Mouse (Mus musculus): ENCODE measurements around the gene Crip1.

Gene Crip1

DNA sequence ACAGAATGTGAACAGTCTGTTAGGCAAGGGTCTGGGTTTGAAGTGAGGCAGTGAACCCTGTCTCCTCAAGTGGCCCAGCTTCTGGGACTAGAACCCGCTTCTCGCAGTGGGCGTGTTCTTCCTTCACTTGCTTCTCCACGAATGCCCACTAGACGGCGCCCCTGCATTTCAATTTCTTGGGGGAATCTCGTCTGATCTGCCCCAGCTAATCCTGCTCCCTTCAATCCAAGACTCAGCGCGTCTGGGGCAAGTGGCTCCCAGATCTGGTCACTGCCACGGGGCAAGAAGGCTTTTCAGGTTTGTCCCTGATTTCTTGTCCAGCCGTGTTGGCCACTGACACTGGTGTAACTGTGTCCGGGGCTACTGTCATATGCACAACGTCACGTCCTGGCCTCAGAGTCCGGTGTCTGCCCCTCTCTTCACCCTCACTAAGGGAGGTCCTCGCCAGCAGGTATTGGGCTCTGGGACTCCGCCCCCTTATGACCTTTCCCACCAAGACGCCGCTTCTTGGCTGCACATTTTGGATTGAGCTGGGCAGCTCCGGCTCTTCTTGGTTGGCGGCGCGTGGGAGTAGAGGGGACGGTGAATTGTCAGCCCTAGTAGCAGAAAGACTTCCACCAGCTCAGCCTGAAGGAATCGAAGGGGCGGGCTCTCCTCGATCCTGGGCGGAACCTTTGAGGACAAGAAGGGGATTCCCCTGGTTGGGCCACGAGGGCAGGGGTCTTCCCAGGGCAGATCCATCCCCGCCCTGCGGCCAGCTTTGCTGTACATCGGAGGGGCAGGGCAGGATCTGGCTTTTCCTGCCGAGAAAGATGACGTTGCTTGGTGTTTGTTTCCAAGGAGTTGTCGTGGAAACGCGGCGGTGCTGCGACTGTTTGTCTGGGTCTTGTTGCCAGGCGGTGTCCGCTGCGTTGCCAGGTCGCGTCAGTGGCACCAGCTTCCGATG, at the start of gene Crip1:
TSS of gene Crip1 (plus strand) at position 205 of the 946 bp plus-strand sequence.
- peak; percentile 91 to 92 for DNase-seq

DNA sequence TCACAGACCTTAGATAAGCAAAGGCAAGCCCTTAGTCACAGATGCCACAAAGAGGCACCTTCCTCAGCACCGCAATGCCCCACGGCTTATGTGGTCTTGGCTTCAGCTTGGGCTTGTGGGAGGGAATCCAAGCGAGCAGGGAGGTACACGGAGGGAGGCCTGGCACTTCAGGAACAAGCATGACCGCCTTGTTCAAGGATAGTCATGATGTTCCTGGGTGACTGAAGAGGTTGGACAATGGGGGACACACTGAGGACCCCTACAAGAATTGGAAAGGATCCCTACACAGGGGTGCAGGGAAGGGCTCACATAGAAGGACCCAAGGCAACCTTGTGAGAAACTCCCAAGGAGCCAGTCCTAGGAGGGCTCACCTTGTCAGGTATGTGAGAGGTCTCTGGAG, 49.1 kb upstream of the Crip1 start:
- no peak for DNase-seq

GRCm38 (mm10) chr12:113097749-113098281, 48.3 kb upstream of the Crip1 start, which contains the start of gene Mta1:
Gene Mta1, plus strand, starts transcription at chr12:113098278.
- peak; percentile 65 to 77 for DNase-seq

DNA sequence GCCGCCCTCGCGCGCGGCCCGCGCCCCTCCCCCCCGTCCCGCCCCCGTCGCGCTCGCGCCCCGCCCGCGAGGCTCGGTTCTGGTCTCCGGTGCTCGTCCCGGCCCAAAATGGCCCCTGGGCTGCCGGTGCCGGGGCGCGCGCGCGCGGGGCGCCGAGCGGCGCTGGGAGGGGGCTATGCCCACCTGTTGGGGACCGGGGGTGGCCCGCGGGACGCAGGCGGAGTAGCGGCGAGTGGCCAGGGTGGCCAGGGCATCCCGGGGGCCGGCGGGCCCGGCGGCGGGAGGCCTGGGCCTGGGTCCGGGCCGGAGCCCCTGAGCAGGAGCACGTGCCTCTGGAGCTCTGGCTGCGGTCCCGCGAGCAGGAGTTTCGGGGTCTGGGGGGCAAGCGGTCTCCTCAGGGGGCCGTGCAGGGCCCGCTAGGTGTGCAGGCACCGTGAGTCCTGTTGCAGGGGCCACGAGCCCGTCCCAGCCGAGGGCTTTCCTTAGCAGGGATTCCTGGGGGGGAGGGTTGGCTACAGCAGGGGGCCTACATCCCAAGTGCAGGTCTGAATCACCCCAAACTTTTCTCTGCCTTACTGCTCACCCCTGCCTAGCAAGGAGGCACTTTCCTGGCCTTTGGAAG, 47.5 kb upstream of the Crip1 start:
- peak; percentile 40 to 53 for DNase-seq

DNA sequence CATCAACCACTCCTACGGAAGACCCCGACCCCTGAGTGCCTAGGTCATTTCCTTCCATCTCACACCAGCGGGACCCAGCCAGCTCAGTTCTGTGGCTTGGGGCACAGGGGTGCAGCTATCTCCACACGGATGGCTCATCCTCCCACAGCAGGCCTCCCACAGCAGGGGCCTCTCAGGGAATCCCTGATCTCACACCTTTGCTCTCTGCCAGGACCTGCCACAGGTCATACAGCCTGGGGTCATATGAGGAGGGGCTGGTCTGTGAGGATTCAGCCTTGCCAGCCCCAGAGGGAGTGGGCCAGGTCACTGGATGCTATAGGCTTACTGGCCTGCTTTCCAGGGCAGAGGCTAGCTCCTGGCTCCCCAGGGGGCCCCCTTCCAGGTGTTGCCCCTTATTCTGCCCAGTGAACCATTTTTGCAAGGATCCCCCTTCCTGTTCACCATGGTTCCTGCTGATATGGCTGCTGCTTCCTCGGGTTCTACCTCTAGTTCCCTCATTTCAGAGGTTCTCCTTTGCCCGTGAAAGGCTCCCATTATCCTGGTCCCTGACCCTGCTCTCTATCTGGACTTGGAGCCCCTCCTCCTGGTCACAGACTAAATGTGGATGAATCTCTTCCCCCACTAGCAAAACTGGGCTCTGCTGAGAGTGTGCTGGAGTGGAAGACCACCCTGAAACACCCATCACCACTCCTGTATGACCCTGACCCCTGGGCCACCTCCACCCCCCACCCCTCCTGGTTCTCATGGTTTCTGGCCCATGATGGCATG, 46.5 kb upstream of the Crip1 start:
- no peak for DNase-seq

- no peak for DNase-seq
Observed at GRCm38 (mm10) chr12:113100448-113101076, 45.6 kb upstream of the Crip1 start.

GRCm38 (mm10) chr12:113101251-113101960, 44.7 kb upstream of the Crip1 start:
- DNase-seq, result no peak

- DNase-seq, result peak; percentile 74 to 82
Observed at GRCm38 (mm10) chr12:113102461-113102860, 43.7 kb upstream of the Crip1 start.

DNA sequence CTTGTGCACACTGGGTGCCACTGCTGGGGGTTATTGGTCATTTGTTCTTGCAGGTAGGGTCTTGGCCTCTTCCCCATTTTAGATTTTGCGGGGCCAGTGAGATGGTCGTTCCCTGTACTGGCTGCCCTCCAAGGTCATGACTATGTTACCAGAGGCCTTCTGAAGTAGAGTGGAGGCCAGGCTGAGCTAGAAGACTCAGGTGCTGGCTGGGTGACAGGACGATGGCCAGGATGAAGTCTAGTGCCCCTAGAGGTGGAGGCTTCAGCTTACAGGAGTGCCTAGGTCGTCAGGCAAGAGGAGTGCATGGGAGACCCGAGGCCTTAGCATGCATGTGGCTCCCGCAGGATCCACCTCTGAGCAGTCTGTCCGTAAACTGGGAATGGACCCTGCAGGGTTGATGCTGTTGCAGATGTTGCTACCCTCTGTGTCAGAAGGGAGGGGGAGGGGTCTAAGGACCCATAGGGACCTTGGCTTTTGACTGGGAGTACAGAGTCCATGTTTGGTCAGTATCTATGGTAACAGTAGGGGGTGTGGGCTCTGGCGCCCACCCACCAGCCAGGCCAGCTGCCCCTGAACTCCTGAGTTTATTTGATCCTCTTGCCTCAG, 42.2 kb upstream of the Crip1 start:
- peak; percentile 28 to 40 for DNase-seq

GRCm38 (mm10) chr12:113106386-113106785, 39.7 kb upstream of the Crip1 start:
- no peak for DNase-seq

DNA sequence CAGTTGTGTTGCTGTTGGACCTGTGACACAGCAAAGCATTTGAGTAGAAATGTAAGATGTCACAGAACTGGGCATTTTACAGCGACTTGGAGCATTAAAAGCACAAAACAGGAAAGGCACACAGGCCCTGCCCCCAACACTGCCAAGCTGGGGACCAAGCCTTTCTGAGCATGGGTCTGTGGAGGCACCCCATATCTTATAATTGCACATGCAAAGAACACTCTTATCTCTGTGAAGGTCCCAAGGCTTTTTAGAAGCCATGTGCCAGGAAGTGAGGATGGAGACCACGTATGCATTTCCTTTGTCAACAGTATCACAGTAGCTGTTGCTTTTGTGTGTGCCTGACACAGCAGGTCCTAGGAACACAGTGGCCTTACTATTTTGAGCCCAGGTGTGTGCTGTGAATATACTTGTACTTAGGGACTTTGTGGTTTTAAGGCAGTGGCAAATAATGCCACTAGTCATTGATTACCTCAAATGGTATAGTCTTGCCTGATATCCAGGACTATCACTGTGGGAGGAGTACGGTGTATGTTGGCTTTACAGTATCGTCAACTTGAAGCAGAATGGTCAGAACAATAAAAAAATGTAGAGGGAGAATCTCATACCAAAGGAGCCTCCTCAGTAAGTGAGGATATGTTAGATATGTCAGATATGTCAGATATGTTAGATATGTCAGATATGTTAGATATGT, 38.5 kb upstream of the Crip1 start:
- no peak for DNase-seq

DNA sequence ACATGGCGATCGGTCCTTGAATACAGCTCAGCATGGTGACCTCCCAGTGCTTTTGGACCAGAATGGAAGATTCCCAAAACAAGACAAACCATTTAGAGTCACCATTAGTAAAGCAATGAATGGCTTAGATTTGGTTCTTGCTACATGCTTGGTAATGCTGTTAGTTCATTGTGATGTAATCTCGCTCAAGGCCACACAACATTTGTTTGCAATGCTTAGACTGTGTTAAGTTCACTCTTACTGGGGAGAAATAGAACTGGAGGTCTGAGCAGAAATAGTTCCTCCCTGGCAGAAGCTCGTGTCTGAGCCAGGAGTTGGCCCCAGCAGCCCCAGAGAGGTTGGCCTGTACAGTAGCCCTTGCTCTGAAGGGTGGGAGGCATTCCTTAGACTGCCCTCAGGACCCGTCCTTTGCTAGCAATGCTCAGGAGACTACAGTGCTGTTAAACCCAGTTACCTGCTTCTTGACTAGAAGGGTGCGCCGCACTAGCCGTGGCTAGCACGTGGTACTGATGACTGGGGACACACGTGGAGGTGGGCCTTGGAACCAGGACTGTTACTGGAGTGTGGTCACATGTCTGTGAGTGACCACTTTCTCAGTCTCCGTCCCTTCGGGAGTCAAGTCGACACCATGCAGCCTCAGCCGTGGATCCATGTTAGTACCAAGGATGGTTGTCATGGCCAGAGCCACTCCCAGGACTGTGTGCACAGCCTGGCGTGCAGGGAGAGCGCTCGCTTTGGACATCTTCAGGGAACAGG, 37.4 kb upstream of the Crip1 start:
- DNase-seq, result no peak

- DNase-seq, result no peak
Observed at GRCm38 (mm10) chr12:113109801-113110200, 36.3 kb upstream of the Crip1 start.

DNA sequence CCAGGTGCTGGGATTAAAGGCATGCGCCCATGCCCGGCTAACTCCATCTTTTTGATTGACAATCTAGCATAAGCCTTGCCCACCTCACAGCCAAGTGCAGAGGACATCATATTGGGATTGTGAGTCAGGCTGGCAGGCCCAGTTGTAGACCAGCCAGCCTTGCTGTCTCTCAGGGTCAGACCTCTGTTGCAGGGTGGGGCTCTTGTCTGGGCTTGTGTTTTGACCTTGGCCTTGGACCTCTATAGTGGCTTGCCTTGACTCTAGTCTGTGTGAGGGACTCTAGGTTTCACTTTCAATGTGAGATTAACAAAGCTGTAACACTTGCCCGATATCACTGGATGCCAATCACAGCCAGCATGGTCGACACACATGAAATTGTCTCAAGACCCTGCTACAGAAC, 32.0 kb upstream of the Crip1 start:
- DNase-seq, result no peak

DNA sequence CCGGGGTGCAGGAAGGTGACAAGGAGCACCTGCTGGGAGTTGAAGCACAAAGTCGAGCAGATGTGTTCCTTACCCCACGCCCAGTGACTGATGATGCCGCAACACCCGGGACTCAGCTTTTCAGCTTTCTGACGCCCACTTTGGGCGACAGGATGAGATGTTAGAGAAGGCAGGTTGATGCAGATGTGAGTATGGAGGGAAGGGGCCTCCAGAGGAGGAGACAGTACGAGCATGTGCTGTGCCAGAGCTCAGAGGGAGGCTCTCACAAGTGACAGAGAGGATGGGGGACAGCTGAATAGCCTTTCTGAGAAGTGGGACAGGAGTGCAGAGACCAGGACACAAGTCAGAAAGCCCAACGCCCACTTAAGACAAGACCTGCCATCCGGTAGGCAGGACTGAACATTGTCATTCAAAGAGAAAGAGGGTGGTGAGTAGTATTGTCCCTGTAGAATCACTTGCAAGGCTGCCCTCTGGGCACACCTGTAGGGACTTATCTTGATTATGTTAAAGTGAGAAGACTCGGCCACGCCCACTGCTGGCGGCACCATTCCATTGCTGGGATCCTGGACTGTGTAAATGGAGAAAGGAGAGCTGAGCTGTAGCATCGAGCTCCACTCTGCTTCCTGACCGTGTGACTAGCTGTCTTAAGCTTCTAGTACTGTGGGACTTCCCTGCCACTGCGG, 31.1 kb upstream of the Crip1 start:
- DNase-seq, result no peak

DNA sequence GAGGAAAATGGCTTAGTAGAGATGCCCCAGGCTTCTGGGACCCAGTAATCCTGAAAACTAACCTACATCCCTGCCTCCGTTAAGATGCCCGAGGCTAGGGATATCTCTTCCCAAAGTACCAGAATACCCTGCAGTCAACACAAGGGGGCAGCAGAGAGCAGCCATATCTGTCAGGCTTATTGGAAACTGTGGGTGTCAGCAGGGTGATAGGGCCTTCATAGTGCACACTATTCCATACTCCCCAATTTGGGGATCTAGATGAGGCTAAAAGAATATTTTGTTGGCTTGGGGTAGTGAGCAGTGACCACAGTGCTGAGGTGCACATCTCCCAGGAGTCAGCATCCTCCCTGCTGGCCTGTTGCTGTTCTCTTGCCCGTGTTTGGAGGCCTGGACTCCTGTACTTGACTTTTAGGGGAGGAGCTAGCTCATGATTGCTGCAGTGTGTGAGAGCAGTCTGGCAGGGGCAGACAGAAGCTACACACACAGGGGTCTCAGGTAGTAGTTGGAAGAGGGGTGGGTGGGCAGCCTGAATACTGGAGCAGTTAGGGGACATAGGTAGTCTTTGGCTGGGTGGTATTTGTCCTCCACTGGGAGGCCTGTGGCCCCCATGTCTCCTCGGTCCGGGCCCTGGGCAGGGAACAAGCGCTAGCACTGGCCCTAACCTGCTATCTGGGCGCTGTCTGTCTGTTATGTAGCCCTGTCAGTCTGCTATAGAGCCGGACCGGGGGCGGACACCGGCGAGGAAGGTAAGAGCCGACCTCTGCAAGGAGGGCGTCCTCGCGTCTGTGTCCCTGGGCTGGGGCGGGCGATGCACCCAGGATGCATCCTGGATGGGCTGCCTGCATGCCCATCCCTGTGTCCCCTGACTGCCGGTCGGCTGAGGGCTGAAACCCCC, 26.4 kb upstream of the Crip1 start:
- DNase-seq, result peak; percentile 88 to 89

GRCm38 (mm10) chr12:113124726-113125125, 21.4 kb upstream of the Crip1 start:
- DNase-seq, result no peak

GRCm38 (mm10) chr12:113130732-113131131, 15.4 kb upstream of the Crip1 start:
- no peak for DNase-seq
